Mouse (Mus musculus) R1 (cell line): ENCODE measurements around the gene Pnpla8.
"Not testable (repeated sequence)": the region's sequence is repeated elsewhere in the genome, so short reads cannot be mapped to it uniquely, and the experiment has no call there.

Experiments used
- DNase-seq: peaks from one replicate; pipeline ENCODE4 v3.0.0-alpha.2; 2018; ENCODE audit warnings: low read depth, low spot score

The Pnpla8 gene

GRCm38 (mm10) chr12:44269311-44269831, 48.2 kb downstream of the Pnpla8 start:
- peak; percentile 89 for DNase-seq

GRCm38 (mm10) chr12:44274125-44274835, 53.1 kb downstream of the Pnpla8 start:
- no peak for DNase-seq

- DNase-seq, result not testable (repeated sequence)
Observed at GRCm38 (mm10) chr12:44280147-44280546, 59.0 kb downstream of the Pnpla8 start.

GRCm38 (mm10) chr12:44281534-44281933, 60.4 kb downstream of the Pnpla8 start:
- DNase-seq, result peak; percentile 14

- no peak for DNase-seq
Observed at GRCm38 (mm10) chr12:44283378-44283777, 62.2 kb downstream of the Pnpla8 start.

GRCm38 (mm10) chr12:44286992-44287391, 65.8 kb downstream of the Pnpla8 start:
- DNase-seq, result peak; percentile 20

GRCm38 (mm10) chr12:44292281-44292680, 71.1 kb downstream of the Pnpla8 start:
- peak; percentile 71 for DNase-seq

GRCm38 (mm10) chr12:44300793-44301192, 79.6 kb downstream of the Pnpla8 start:
- no peak for DNase-seq

GRCm38 (mm10) chr12:44304012-44304411, 82.8 kb downstream of the Pnpla8 start:
- no peak for DNase-seq

GRCm38 (mm10) chr12:44304869-44305268, 83.7 kb downstream of the Pnpla8 start:
- no peak for DNase-seq

- DNase-seq, result no peak
Observed at GRCm38 (mm10) chr12:44308221-44308620, 87.1 kb downstream of the Pnpla8 start.

GRCm38 (mm10) chr12:44315212-44315611, 94.0 kb downstream of the Pnpla8 start:
- no peak for DNase-seq

- no peak for DNase-seq
Observed at GRCm38 (mm10) chr12:44325091-44325490, 103.9 kb downstream of the Pnpla8 start.

GRCm38 (mm10) chr12:44327452-44327851, 106.3 kb downstream of the Pnpla8 start:
- DNase-seq, result peak; percentile 45

GRCm38 (mm10) chr12:44328381-44329315, 107.5 kb downstream of the Pnpla8 start, which contains the start of gene Nrcam:
Gene Nrcam, plus strand, starts transcription at chr12:44328885.
- peak; percentile 71 for DNase-seq

GRCm38 (mm10) chr12:44329316-44330215, 108.4 kb downstream of the Pnpla8 start:
- DNase-seq, result peak; percentile 36

- DNase-seq, result peak; percentile 22
Observed at GRCm38 (mm10) chr12:44330216-44330719, 109.1 kb downstream of the Pnpla8 start.

- no peak for DNase-seq
Observed at GRCm38 (mm10) chr12:44337136-44337640, 116.0 kb downstream of the Pnpla8 start.

GRCm38 (mm10) chr12:44338195-44338622, 117.0 kb downstream of the Pnpla8 start:
- no peak for DNase-seq

- no peak for DNase-seq
Observed at GRCm38 (mm10) chr12:44344075-44344474, 122.9 kb downstream of the Pnpla8 start.

- no peak for DNase-seq
Observed at GRCm38 (mm10) chr12:44345251-44345650, 124.1 kb downstream of the Pnpla8 start.
